Comparison of ENCODE assay signal across 9 mouse cellular contexts in genomic region chr15:34743130-34743782, GRCm38 (mm10).
DNase-seq lines count a peak whose midpoint lies in the region; ATAC-seq and TF ChIP-seq lines count a peak whose summit lies in the region.
"Had no signal": no experiment of that assay in that cellular context is flagged by ENCODE, and none has a peak within 500 bp of the region (broad histone marks: within the 10 kb centered on the region; RNA-seq: fewer than 3 reads in every experiment).

No protein-coding gene starts in this region.

- H3K9me3 ChIP-seq in heart, embryonic 10.5 days: no peaks in the 10 kb centered on the region
- H3K9me3 ChIP-seq in stomach, postnatal 0 days (ENCODE audit: control insufficient read depth, low read length): no peaks in the 10 kb centered on the region
- H3K9me3 ChIP-seq: limb, embryonic 15.5 days had no signal

- 33% methylated on average over 15 of the region's 15 CpGs for WGBS in heart, embryonic 10.5 days
- WGBS in cerebellum, adult 2 months: 27% methylated on average over 15 of the region's 15 CpGs
- WGBS in stomach, postnatal 0 days: 34% methylated on average over 15 of the region's 15 CpGs

- no peak overlapping the region for H3K4me2 ChIP-seq in stomach, postnatal 0 days (replicated peaks; ENCODE audit: low read depth)
- H3K4me2 ChIP-seq: limb, embryonic 15.5 days had no signal

- no peak for TF ChIP-seq POLR2A in cerebellum, adult 2 months (IDR thresholded peaks at IDR 0.05; ENCODE audit: borderline replicate concordance, insufficient read depth, low read length)

- peak; percentile 73 for ATAC-seq in frontal cortex, adult (ENCODE audit: low TSS enrichment)
- peak; percentile 59; the same call in 1 of the 2 replicates for ATAC-seq in megakaryocyte, adult 5-6 weeks (ENCODE audit: poor library complexity, severe bottlenecking)
- no peak for ATAC-seq in stomach, postnatal 0 days (ENCODE audit: low FRiP score, low TSS enrichment)

- no peak for TF ChIP-seq EP300 in stomach, postnatal 0 days (optimal IDR thresholded peaks at IDR 0.05)

- peak; percentile 77 for TF ChIP-seq CTCF in cerebellum, adult 2 months (IDR thresholded peaks at IDR 0.05; ENCODE audit: borderline replicate concordance, insufficient read depth, low read depth, low read length)
- peak; percentile 84 for TF ChIP-seq CTCF in stomach, postnatal 0 days (IDR thresholded peaks at IDR 0.05; ENCODE audit: low read depth)

- no peaks in the 10 kb centered on the region for H3K27me3 ChIP-seq in heart, embryonic 10.5 days (ENCODE audit: insufficient read depth, poor library complexity, severe bottlenecking)
- no peaks in the 10 kb centered on the region; the same call in 1 of the 2 replicates for H3K27me3 ChIP-seq in cerebellum, adult 2 months (ENCODE audit: control insufficient read depth, insufficient read depth, low read length)
- H3K27me3 ChIP-seq in stomach, postnatal 0 days (ENCODE audit: control insufficient read depth, insufficient read depth, low read length): no peaks in the 10 kb centered on the region
- H3K27me3 ChIP-seq: limb, embryonic 15.5 days had no signal

- H3K4me1 ChIP-seq in heart, embryonic 10.5 days: no peaks in the 10 kb centered on the region
- H3K4me1 ChIP-seq in cerebellum, adult 2 months (ENCODE audit: control insufficient read depth, insufficient read depth, low read length): no peaks in the 10 kb centered on the region; the same call in 1 of the 2 replicates
- H3K4me1 ChIP-seq in stomach, postnatal 0 days (replicated peaks; ENCODE audit: control insufficient read depth, insufficient read depth): no peaks in the 10 kb centered on the region

- no peak overlapping the region for H3K4me3 ChIP-seq in heart, embryonic 10.5 days
- no peak overlapping the region for H3K4me3 ChIP-seq in cerebellum, adult 2 months (replicated peaks; ENCODE audit: insufficient read depth, low read depth, low read length)
- H3K4me3 ChIP-seq in stomach, postnatal 0 days (ENCODE audit: low read depth, low read length): no peak overlapping the region
- H3K4me3 ChIP-seq: limb, embryonic 15.5 days had no signal

- H3K36me3 ChIP-seq in heart, embryonic 10.5 days: no peaks in the 10 kb centered on the region
- no peaks in the 10 kb centered on the region for H3K36me3 ChIP-seq in stomach, postnatal 0 days (ENCODE audit: control insufficient read depth, insufficient read depth, low read length)
- H3K36me3 ChIP-seq: limb, embryonic 15.5 days had no signal

- no peak overlapping the region for H3K9ac ChIP-seq in stomach, postnatal 0 days (ENCODE audit: low read length)
- H3K9ac ChIP-seq: limb, embryonic 15.5 days had no signal

- no peak overlapping the region for H3K27ac ChIP-seq in heart, embryonic 10.5 days
- H3K27ac ChIP-seq in cerebellum, adult 2 months (ENCODE audit: insufficient read depth, low read length): no peak overlapping the region
- no peak overlapping the region for H3K27ac ChIP-seq in stomach, postnatal 0 days (replicated peaks)
- H3K27ac ChIP-seq: limb, embryonic 15.5 days had no signal

- peak; percentile 91 for DNase-seq in heart, adult 11 months
- no peak for DNase-seq in heart, embryonic 10.5 days (ENCODE audit: low spot score)
- DNase-seq in MN1 (ENCODE audit: low spot score): peak; percentile 74
- peak; percentile 47 to 58 for DNase-seq in cerebellum, adult 2 months
- peak; percentile 35 for DNase-seq in layer of hippocampus, adult 9-11 months
- peak; percentile 37 for DNase-seq in stomach, postnatal 0 days (ENCODE audit: low spot score)
